Mouse (Mus musculus): ENCODE results near the gene Ydjc. TPM values are rescaled to one million over a fixed set of nuclear protein-coding genes. Genes with fewer than 3 reads are reported as not detected.
A peak's percentile ranks its signal among the peaks of the same experiment; 100 is the strongest.
"Not testable (repeated sequence)": the region's sequence is repeated elsewhere in the genome, so short reads cannot be mapped to it uniquely, and the experiment has no call there.

Ydjc gene
- total RNA-seq, 2 experiments from 2014 or later: 37.4 to 38.2 TPM

DNA sequence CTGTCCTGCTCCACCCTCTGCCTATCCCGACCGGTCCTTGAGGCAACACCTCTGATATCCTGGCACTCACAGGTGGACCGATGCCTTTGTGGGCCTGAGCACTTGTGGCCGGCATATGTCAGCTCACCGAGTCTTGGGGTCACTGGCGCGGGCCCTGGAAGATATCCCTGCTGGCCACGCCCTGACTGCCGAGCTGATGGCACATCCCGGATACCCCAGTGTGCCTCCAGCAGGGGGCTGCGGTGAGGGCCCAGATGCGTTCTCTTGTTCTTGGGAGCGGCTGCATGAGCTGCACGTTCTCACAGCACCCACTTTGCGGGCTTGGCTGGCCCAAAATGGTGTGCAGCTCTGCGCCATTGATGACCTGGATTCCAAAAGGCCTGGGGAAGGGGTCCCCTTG is 3.7 kb downstream of the Ydjc start:
- peak in 1 of 2 experiments; percentile 23 for DNase-seq (ENCODE audit: low spot score in 2 of 2)
- intact Hi-C loops (cut with DNase I): no loop called here

DNA sequence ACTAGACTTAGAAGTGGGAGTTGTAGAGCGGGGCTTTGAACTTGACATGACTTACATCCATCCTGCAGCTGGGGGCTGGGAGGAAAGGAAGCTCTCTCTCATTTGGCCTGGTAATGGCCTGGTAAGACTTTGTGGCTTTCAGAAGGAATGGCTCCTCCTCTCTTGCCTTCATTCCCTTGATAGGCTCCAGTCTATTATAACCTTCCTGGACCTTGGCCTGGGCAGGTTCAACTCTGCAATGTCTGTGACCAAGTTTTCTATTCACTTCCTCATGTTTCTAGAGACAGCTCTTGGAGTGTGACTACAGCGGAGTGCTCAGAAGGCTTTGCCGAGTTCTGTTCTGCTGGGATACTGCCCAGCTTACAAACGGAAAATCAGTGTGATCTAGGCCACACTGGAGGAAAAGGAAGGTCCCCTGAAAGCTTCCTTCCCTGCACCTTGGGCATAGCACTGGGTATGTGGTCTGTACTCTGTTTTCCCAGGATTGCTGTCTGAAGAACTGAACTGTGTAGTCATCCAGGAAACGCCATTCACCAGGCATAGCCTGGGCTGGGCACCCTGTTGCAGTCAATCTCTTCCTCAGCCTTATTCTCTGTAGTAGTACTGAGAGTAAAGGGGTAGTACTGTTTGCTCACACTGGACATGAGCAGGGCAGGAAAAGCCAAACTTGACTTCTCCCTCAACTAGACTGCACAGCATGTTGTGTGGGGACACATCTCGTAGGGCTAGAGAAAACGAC is 6.3 kb downstream of the Ydjc start:
- intact Hi-C loops (cut with DNase I): loop anchor here (5.0 kb wide), 1 partner anchor 52 kb away; the partner anchor contains the start of gene Ube2l3
- no peak for DNase-seq (ENCODE audit: low spot score in 2 of 2)

DNA sequence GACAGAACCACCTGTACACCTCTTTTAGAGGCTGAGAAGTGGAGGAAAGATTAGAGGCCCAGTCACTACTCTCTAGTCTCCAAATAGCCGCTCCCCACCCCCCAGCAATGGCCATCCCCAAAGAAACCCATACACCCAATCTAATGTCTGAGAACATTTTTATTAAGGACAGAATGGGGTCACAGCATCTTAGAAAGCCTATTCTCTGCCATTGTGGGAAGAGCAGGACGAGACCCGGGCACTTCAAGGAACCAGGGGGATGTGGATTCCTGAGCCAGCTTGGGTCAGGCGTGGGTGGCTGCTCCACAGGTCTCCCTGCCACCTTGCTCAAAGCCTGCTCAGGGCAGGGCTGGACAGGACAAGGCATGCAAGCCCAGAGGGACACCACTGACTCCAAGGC is 7.5 kb downstream of the Ydjc start:
- no peak for DNase-seq (ENCODE audit: low spot score in 2 of 2)
- intact Hi-C loops (cut with DNase I): loop anchor here (5.0 kb wide), 1 partner anchor 50 kb away; the partner anchor contains the start of gene Ube2l3

DNA sequence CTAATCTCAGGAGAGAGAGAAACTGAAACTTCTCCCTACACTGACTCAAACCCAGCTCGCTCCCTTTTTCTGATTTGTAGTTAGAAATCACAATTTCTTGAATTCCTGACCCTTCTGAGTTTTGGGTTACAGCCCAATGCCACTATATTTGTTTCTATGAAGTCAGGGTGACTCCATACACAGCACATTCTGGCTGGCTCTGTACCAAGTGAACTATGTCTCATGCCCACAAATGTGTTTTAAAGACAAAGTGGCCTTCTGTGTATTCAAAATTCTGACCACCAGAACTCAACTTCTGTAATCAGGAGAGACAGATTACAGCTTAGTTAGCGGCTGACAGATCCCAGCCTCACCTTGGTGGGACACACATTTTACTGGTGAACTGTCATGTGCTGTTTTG is 9.9 kb downstream of the Ydjc start:
- intact Hi-C loops (cut with DNase I): loop anchor here (5.0 kb wide), 1 partner anchor 48 kb away; the partner anchor contains the start of gene Ube2l3
- no peak for DNase-seq (ENCODE audit: low spot score in 2 of 2)

DNA sequence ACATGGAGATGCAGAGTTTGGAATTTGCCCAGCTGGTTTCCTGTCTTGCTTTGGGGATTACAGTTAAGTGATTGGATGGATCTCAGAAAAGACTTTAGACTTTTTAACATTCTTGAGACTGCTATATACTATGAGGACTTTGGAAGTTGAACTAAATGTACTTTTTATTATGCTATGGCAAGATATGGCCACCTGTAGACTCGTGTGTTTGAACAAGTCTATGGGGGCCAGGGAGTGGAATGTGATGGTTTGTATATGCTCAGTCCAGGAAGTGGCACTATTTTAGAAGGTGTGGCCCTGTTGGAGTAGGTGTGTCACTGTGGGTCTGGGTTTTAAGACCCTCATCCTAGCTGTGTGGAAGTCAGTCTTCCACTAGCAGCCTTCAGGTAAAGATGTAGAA is 21.1 kb downstream of the Ydjc start:
- DNase-seq (ENCODE audit: low spot score in 2 of 2); intact Hi-C loops (cut with DNase I): not testable (repeated sequence)

- no peak for DNase-seq (ENCODE audit: low spot score in 2 of 2)
- intact Hi-C loops (cut with DNase I): no loop called here
Measured at GRCm38 (mm10) chr16:17167179-17167578, 22.8 kb downstream of the Ydjc start.

GRCm38 (mm10) chr16:17168049-17168448 is 23.6 kb downstream of the Ydjc start:
- no peak for DNase-seq (ENCODE audit: low spot score in 2 of 2)
- intact Hi-C loops (cut with DNase I): no loop called here

DNA sequence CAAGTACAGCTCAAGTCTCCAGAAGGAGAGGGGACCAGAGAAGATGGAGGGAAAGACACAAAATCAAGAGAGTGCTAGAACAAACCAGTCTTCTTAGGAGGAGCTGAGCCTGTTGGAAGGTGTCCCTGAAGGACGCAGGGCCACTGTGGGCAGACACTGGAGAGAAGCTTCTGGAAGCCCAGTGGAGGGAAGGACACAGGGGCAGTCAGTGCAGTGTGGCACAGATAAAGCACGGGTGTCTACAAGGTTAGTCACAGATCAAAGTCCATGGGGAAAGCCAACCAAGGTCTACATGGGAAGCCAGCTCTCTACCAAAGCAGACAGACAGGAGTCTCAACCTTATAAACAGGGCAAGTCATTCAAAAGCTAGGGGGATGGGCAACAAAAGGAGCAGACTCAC is 31.3 kb downstream of the Ydjc start:
- intact Hi-C loops (cut with DNase I): no loop called here
- no peak for DNase-seq (ENCODE audit: low spot score in 2 of 2)

GRCm38 (mm10) chr16:17177623-17178170 is 33.3 kb downstream of the Ydjc start:
- intact Hi-C loops (cut with DNase I): no loop called here
- no peak for DNase-seq (ENCODE audit: low spot score in 2 of 2)

DNA sequence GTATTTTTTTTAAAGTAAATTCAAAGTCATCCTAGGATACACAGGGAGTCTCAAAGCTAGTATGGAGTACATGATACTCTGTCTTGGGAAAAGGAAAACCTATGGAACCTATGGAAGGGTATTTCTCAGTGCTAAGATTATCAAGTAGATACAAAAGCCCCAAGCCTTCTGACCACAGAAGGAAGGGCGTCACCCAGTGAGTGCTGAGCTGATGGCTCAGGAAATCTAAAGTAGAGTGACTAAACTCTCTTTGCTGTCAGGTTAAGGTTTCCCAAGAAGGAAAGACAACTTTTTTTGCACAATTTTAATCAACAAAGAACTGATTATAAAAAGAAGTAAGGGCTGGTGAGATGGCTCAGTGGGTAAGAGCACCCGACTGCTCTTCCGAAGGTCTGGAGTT is 35.3 kb downstream of the Ydjc start:
- intact Hi-C loops (cut with DNase I): no loop called here
- no peak for DNase-seq (ENCODE audit: low spot score in 2 of 2)

DNA sequence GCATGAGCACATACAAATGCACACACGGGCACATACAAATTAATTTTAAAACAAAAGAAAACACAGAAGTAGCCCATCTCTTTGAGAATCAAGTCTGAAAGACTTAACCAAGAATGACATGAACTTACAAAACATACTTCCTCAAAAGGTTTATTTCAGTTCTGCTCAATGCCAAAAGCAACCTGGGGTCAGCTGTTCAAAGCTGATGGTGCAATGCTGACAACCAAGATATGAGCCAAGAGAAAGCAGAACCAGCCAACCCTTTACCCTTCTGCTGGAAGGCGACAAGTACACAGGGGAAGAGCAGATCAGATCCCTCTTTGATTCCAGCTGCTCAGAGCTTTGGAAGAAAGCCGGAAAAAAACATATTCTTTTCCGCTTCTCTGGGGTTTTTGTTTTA is 37.0 kb downstream of the Ydjc start:
- intact Hi-C loops (cut with DNase I): no loop called here
- peak in 1 of 2 experiments; percentile 20 for DNase-seq (ENCODE audit: low spot score in 2 of 2)

DNA sequence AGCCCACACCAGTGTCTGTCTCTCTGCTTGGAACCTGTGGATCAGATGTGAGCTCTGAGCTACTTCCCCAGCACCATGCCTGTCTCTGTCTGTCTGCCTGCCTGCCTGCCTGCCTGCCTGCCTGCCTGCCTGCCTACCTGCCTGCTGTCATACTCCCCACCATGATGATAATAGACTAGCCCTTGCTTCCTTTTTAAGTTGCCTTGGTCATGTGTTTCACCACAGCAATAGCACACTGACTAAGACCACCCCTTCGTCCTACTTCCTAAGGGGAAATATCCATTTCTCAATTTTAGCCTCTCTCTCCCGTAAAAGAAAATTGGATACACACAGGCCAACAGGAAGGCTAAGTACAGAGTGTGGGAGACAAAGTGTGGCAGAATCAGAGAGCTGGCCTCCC is 37.7 kb downstream of the Ydjc start:
- intact Hi-C loops (cut with DNase I): no loop called here
- DNase-seq (ENCODE audit: low spot score in 2 of 2): no peak

DNA sequence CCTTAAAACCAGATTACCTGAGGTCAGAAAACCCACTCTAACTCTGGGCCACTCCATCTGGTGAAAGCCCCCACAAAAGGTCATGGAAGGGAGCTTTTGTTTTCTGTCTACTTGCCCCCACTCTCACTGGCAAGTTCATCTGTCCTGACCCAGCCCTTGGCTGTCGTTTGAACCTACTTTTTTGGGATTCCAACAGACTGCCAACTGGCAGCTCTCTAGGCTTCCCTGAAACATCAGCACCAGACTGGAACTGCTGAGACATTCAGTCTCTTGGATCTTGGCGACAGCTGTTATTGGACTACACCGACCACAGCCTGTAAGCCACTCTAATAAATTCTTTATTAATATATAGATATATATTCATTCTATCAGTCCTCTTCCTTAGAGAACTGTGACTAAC is 38.6 kb downstream of the Ydjc start:
- intact Hi-C loops (cut with DNase I): no loop called here
- DNase-seq (ENCODE audit: low spot score in 2 of 2): no peak

DNA sequence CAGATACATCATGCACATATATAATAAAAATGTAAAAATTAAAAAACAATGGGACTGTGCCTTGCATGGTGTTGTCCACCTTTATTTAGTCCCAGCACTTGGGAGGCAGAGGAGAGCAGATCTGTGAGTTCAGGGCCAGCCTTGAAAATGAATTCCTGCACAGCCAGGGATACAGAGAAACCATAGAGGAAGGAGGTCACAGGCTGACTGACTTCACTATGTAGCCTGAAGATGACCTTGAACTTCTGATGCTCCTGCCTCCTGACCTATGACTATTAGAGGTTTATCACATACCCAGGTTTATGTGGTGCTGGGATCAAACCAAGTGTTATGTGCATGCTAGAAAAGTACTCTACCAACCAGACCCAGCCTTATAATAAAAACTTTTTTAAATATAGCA is 41.1 kb downstream of the Ydjc start:
- no peak for DNase-seq (ENCODE audit: low spot score in 2 of 2)
- intact Hi-C loops (cut with DNase I): no loop called here

GRCm38 (mm10) chr16:17193823-17194222 is 49.4 kb downstream of the Ydjc start:
- no peak for DNase-seq (ENCODE audit: low spot score in 2 of 2)
- intact Hi-C loops (cut with DNase I): no loop called here

DNA sequence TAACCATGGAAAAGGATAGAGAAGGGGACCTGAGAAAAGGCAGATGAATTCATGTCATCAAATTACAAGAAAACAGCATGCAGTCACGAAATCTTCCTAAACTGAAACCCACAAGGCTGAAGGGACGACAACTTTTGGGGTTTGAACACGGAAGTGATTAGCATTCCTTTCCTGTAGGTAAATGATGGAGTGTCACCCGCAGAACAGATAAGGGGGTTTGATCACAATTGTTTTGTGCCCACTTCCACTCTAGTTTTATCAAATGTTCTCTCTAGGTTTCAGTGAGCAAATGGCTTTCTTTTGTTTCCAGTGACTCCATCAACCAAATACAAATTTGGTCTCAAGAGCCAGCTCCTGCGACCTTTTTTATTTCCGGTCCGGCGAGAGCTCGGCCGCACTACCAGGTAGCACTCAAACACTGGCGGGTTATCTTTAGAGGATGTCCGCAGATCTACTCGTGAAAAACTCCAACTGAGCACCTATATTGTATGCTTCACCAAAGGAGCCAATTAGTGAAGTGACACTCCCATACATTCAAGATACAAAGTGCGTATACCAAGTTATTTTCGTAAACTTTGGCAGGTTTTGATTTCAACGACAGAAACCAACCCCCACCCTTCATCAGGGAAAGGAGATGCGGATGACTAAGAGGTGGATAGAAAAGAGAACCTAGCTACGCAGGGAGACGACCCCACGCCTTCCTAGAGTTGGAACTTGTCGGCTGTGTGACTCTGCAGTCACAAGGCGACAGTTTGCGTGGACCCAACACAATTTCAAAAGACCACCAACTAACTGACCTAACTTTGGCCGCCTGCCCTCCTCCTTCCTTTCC is 55.9 kb downstream of the Ydjc start:
- DNase-seq (ENCODE audit: low spot score in 2 of 2): peak in 1 of 2 experiments; percentile 18
- intact Hi-C loops (cut with DNase I): loop anchor here (5.0 kb wide), 1 partner anchor 48 kb away; no protein-coding TSS in a partner anchor

- intact Hi-C loops (cut with DNase I): loop anchor here (5.0 kb wide), 1 partner anchor 49 kb away; no protein-coding TSS in a partner anchor
Measured at GRCm38 (mm10) chr16:17200953-17201707, 56.7 kb downstream of the Ydjc start.

DNA sequence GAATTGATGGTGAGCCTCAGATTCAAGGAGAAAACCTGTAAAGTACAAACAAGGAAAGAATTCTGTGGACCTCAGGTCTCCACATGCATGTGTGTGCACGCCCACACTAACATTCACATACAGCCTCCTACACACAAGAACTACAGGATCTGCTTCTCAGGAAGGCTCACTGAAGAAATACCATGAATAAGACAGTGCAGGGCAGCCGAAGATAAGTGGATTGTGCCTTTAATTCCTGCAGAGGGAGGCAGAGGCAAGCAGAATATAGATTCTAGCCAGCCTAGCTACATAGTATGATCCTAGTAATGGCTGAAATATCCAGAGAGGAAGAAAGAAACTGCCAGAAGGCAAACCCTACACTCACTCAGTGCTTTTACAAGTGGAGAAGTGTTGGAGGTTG is 57.6 kb downstream of the Ydjc start:
- DNase-seq (ENCODE audit: low spot score in 2 of 2): peak in 1 of 2 experiments; percentile 47
- intact Hi-C loops (cut with DNase I): loop anchor here (5.0 kb wide), 1 partner anchor 50 kb away; no protein-coding TSS in a partner anchor

More at GRCm38 (mm10) chr16:17200953-17201707, 56.7 kb downstream of the Ydjc start:
- peak; percentile 75 to 85 for DNase-seq (ENCODE audit: low spot score in 2 of 2)

DNA sequence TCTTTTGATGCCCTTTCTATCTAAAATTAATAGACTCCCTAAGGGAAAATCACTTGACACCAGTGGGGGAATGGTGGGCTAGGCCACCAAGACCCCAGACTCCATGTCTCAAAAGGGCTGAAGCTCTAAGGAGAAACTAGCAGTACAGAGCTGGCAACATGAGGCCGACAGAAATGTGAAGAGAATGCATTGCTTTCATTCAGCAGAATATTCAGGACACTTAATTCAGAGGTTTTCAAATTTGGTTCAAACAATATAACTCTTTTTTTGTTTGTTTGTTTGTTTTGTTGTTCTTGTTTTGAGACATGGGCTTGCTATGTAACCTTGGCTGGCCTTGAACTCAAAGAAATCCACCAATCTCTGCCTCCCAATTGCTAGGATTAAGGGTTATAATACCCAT is 58.1 kb downstream of the Ydjc start, which contains the start of gene Ube2l3:
Gene Ube2l3 (minus strand): TSS at position 101 of the 400 bp plus-strand sequence.
- intact Hi-C loops (cut with DNase I): loop anchor here (5.0 kb wide), 1 partner anchor 50 kb away; no protein-coding TSS in a partner anchor
- no peak for DNase-seq (ENCODE audit: low spot score in 2 of 2)
